Mouse (Mus musculus) bone marrow, adult 2 months (tissue): ENCODE measurements around the gene Rnf31.

Experiments used
- CTCF ChIP-seq: fragments of 200-500 bp; IDR thresholded peaks from 2 replicates; pipeline ENCODE4 v1.5.1; 2011; ENCODE audit warnings: low read length, control low read depth; ENCODE audit not compliant: control insufficient read depth, insufficient read depth
- POLR2A ChIP-seq: fragments of 200-500 bp; IDR thresholded peaks from 2 replicates; pipeline ENCODE4 v1.6.1; 2011; ENCODE audit warnings: low read depth, mild to moderate bottlenecking, control low read depth, low read length, borderline replicate concordance; ENCODE audit not compliant: control insufficient read depth

GRCm38 (mm10) chr14:55618486-55619195, 27.1 kb downstream of the Rnf31 start:
- TF ChIP-seq POLR2A, result no peak
- no peak for TF ChIP-seq CTCF
